Mouse (Mus musculus): Measurements from ENCODE around the gene Accsl. TPM values are rescaled to one million over a fixed set of nuclear protein-coding genes. Genes with fewer than 3 reads are reported as not detected.

The Accsl gene
- 0.68 and 0.77 TPM in 2 replicates for polyA plus RNA-seq (2012; rRNA removed)

DNA sequence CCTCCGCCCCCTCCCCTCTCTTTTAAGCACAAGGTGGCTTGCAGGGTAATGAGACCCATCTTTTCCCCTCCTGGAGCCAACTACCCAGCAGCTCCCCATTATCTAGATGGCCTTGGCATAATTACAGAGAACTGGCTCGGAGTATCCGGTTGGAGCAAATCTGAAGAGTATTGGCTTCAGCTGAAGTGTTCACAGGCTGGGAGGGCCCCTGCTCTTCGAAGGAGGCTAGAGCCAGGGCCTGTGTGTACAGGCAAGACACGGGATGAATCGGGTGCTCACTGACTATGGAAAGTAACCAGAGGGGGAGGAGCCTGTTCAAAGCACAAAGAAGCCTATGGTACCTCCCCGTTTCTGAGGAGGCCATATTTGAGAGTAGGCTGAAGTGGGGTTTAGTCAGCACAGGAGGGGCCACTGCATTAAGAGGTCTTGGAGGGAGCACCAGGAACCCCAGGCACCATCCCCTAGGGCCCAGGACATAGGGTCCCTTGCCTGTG lies at the start of gene Accsl:
Gene Accsl (minus strand): TSS at position 51 of the 494 bp plus-strand sequence.
- no peak within 1 kb of the TSS for H3K4me3 ChIP-seq (ENCODE audit: insufficient read depth, low read length)
- no peak for TF ChIP-seq CTCF (IDR thresholded peaks at IDR 0.05; ENCODE audit: extremely low read depth, insufficient read depth, low read length)
- no peak for TF ChIP-seq POLR2A (IDR thresholded peaks at IDR 0.05; ENCODE audit: extremely low read depth, insufficient read depth, low read length)
- H3K4me1 ChIP-seq (ENCODE audit: control insufficient read depth, insufficient read depth, low read length): no peaks in the 10 kb centered on the region
- H3K27ac ChIP-seq (ENCODE audit: insufficient read depth, low read length): no peak within 1 kb of the TSS

DNA sequence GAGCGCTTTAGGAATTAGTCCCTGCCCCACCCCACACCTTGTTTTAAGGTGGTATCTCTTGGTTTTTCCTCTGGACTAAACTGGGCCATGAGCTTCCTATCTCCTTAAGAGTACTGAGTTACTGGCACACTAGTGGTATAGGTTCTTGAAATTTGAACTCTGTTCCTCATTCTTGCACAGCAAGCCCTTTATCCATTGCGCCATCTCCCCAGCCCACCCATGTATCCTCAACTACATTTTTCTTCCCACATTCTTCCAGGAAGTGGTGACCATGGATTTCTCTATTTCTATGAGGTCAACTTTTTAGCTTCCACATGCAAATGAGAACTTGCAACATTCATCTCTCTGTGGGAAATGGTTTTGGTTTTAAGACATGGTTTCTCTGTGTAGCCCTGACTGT lies 44.6 kb upstream of the Accsl start:
- no peaks in the 10 kb centered on the region for H3K4me1 ChIP-seq (ENCODE audit: control insufficient read depth, insufficient read depth, low read length)
- H3K27ac ChIP-seq (ENCODE audit: insufficient read depth, low read length): no peak overlapping the region
- no peak overlapping the region for H3K4me3 ChIP-seq (ENCODE audit: insufficient read depth, low read length)
- no peak for TF ChIP-seq CTCF (IDR thresholded peaks at IDR 0.05; ENCODE audit: extremely low read depth, insufficient read depth, low read length)
- no peak for TF ChIP-seq POLR2A (IDR thresholded peaks at IDR 0.05; ENCODE audit: extremely low read depth, insufficient read depth, low read length)

DNA sequence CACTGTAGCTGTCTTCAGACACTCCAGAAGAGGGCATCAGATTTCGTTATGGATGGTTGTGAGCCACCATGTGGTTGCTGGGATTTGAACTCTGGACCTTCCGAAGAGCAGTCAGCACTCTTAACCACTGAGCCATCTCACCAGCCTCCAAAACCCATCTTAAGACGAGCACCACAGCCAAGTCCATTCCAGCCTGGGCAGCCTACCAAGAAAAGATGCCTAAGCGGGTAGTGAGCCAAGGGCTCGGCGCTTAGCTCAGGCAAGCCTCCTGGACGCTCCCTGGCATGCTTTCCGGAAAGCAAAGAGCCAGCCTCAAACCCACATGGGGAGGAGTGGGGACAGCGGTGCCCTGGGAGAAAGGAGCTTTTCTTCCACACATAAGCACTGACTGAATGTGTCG lies 43.0 kb upstream of the Accsl start:
- no peak overlapping the region for H3K27ac ChIP-seq (ENCODE audit: insufficient read depth, low read length)
- H3K4me3 ChIP-seq (ENCODE audit: insufficient read depth, low read length): no peak overlapping the region
- TF ChIP-seq POLR2A (IDR thresholded peaks at IDR 0.05; ENCODE audit: extremely low read depth, insufficient read depth, low read length) (no peak), CTCF (IDR thresholded peaks at IDR 0.05; ENCODE audit: extremely low read depth, insufficient read depth, low read length) (no peak)
- H3K4me1 ChIP-seq (ENCODE audit: control insufficient read depth, insufficient read depth, low read length): peaks cover 7% of the 10 kb centered on the region; the same call in 1 of the 2 replicates

DNA sequence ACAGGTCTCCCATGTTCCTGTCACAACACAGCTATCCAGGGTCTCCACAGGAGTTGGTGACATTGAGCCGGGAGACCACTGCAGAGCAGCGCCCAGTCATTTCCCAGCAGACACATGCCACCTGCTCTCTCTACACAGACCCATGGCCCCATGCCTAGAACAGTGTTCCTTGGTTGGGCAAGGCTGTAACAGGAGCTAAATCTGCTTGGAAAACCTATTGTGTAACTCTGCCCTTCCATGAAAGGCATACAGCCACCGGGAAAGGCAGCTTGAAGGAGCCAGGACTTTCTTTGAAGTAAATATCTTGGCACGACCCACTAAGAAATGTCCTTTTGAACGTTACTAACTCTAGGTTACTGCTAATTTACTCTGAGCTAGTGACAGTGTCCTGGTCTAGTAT lies 40.8 kb upstream of the Accsl start:
- H3K27ac ChIP-seq (ENCODE audit: insufficient read depth, low read length): 0 out of 2 replicates have a peak overlapping the region, but pooled peaks have one; percentile 5
- peaks cover 7% of the 10 kb centered on the region; the same call in 1 of the 2 replicates for H3K4me1 ChIP-seq (ENCODE audit: control insufficient read depth, insufficient read depth, low read length)
- H3K4me3 ChIP-seq (ENCODE audit: insufficient read depth, low read length): no peak overlapping the region
- no peak for TF ChIP-seq CTCF (IDR thresholded peaks at IDR 0.05; ENCODE audit: extremely low read depth, insufficient read depth, low read length)
- no peak for TF ChIP-seq POLR2A (IDR thresholded peaks at IDR 0.05; ENCODE audit: extremely low read depth, insufficient read depth, low read length)

DNA sequence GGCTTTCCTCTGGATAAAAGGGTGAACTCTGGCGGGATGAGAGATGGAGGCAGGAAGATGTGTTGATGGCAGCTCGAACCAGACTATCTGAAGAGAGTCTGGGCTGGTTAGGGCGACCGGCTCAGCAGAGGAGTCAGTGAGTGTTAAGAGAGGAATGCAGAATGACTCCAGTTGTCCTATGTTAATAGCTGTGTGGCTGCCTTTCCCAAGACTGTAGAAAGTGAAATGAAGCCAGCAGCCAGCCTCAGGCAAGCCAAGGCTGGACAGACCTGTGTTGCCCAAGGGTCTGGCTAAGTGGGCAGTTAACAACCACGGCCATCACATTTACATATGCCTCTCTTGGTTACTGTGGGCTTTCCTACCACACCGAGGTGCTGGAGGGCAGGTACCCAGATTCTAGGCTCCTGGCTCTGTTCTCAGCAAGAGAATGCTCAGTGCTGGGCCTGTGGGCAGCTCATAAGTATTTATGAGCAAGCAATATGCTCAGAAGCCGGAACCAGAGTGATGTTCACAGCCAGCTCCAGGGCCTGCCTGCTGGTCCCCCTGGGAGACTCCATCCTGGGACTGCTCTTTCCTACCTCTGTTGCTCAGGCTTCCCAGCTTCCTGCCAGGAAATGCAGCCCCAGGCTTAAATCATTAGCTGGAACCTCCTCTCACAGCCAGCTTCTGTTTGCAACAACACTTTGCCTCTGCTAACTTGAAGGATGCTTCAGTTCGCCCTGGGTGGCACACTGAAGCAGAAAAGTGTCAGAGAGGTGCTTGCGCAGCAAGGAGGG lies 38.8 kb upstream of the Accsl start:
- no peak for TF ChIP-seq POLR2A (IDR thresholded peaks at IDR 0.05; ENCODE audit: extremely low read depth, insufficient read depth, low read length)
- TF ChIP-seq CTCF (IDR thresholded peaks at IDR 0.05; ENCODE audit: extremely low read depth, insufficient read depth, low read length): no peak
- H3K4me1 ChIP-seq (ENCODE audit: control insufficient read depth, insufficient read depth, low read length): peaks cover 13% of the 10 kb centered on the region
- no peak overlapping the region for H3K27ac ChIP-seq (ENCODE audit: insufficient read depth, low read length)
- H3K4me3 ChIP-seq (ENCODE audit: insufficient read depth, low read length): no peak overlapping the region

DNA sequence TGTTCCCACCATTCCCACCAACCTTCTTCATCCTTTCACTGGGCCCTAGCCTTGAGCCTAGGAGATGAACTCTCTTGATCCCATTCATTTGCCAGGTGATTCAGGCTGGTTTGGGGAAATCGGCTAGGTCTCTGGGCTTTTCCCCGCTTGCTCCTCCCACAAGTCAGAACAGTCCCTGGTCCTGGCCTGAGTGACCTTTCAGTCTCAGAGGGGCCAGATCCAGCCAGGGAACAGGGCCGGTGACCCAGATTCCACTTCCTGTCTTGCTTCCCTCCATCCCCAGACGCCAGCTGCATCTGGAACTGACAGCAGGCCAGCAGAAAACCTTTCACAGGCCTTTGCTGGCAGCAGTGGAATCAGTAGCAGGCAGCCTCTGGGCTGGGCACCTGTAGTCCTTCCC lies 37.4 kb upstream of the Accsl start:
- Histone ChIP-seq H3K27ac (ENCODE audit: insufficient read depth, low read length) (no peak overlapping the region), H3K4me1 (ENCODE audit: control insufficient read depth, insufficient read depth, low read length) (peaks cover 13% of the 10 kb centered on the region), H3K4me3 (ENCODE audit: insufficient read depth, low read length) (no peak overlapping the region)
- no peak for TF ChIP-seq CTCF (IDR thresholded peaks at IDR 0.05; ENCODE audit: extremely low read depth, insufficient read depth, low read length)
- no peak for TF ChIP-seq POLR2A (IDR thresholded peaks at IDR 0.05; ENCODE audit: extremely low read depth, insufficient read depth, low read length)

DNA sequence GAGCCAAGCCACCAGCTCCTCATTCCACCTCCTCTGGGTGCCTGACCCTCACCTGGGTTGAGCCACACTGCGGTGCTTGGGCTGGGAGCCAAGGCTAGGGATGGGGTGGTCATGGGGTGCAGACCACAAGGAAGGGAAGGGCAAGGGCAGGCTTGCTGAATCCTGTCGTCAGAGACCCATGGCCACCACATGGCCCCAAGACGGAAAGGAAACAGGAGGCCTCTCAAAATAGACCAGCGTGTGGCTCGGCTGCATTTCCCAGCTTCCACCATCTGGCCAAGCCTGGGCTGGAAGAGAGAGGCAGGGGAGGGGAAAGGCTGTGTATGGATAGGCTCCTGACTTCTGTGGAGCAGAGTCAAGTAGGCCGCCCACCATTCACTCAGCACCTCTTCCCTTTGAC lies 34.5 kb upstream of the Accsl start:
- no peak overlapping the region for H3K27ac ChIP-seq (ENCODE audit: insufficient read depth, low read length)
- H3K4me3 ChIP-seq (ENCODE audit: insufficient read depth, low read length): no peak overlapping the region
- TF ChIP-seq POLR2A (IDR thresholded peaks at IDR 0.05; ENCODE audit: extremely low read depth, insufficient read depth, low read length) (no peak), CTCF (IDR thresholded peaks at IDR 0.05; ENCODE audit: extremely low read depth, insufficient read depth, low read length) (no peak)
- peaks cover 13% of the 10 kb centered on the region for H3K4me1 ChIP-seq (ENCODE audit: control insufficient read depth, insufficient read depth, low read length)

DNA sequence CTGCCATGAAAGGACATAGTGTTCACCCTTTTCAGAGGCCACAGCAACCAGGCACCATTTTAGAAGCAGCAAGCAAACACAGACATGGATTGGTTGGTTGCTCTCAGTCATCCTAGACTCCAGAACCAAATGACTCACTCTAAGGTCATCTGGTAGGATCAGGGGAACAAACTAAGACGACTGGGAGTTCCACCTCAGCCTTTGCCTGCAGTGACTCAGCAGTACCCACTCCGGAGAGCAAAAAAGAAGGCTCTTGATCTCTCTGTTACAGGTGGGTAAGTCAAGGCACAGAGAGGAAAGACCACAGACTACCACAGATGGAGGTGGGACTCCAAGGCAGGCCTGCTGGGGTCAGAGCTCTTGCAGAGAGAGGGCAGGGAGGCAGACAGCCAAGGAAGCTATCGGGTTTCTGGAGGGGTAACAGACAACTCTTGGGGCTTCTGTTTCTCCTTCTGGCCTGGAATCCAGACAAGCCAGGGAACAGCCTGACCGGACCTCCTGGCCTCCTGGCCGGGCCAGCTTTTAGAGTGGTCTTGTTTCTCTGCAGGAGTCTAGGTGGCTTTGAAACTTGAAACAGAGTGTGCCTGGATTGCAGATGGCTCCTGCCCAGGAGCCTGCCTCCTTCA lies 33.8 kb upstream of the Accsl start:
- peaks cover 10% of the 10 kb centered on the region for H3K4me1 ChIP-seq (ENCODE audit: control insufficient read depth, insufficient read depth, low read length)
- no peak overlapping the region for H3K27ac ChIP-seq (ENCODE audit: insufficient read depth, low read length)
- no peak overlapping the region for H3K4me3 ChIP-seq (ENCODE audit: insufficient read depth, low read length)
- TF ChIP-seq POLR2A (IDR thresholded peaks at IDR 0.05; ENCODE audit: extremely low read depth, insufficient read depth, low read length) (no peak), CTCF (IDR thresholded peaks at IDR 0.05; ENCODE audit: extremely low read depth, insufficient read depth, low read length) (no peak)

DNA sequence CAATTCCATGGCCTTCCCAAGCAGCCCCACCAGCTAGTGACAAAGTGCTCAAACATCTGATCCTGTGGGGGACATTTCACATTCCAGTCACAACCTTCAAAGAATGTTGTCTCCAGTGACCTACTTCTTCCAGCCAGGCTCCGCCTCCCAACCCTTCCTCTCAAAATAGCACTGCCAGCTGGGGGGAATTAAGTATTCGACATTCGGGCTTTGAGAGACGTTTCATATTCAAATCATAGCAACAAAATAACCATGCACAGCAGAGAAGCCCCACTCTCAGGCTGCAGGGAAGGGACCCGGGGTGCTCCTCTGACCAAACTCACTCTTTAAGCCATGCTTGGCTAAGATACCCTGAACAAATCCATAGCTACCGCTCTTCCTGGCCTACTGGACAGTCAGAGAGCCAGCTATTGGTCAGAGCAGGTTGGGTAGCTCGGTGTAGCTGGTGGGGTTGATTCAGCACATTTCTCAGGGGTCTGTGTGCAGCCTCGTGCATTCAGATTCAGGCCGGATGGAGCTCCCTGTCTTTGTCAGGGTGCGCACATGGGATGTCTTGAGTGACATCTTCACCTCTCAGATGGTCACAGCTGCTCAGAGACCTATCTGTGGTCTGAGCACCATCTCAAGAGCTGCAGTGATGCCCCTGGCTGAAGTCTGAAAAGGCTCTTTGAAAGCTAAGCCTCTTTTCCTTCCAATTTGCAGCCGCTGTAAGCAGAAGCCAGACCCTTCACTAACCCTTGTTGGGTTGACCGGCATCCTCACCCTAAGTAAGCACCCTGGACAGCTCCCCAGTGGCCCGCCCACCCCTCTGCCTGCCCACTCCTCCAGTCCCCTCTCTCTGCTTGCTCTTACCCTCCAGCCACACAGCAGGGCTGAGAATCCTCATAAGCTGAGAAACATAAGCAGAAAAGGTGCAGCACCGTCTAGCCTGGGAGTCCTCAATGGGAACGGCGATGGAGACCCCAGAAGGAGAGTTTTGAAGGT lies 30.7 kb upstream of the Accsl start:
- Histone ChIP-seq H3K27ac (ENCODE audit: insufficient read depth, low read length) (no peak overlapping the region), H3K4me1 (ENCODE audit: control insufficient read depth, insufficient read depth, low read length) (peaks cover 7% of the 10 kb centered on the region; the same call in 1 of the 2 replicates), H3K4me3 (ENCODE audit: insufficient read depth, low read length) (no peak overlapping the region)
- no peak for TF ChIP-seq POLR2A (IDR thresholded peaks at IDR 0.05; ENCODE audit: extremely low read depth, insufficient read depth, low read length)
- no peak for TF ChIP-seq CTCF (IDR thresholded peaks at IDR 0.05; ENCODE audit: extremely low read depth, insufficient read depth, low read length)
